Mouse (Mus musculus) lung, postnatal 0 days (tissue): ENCODE data around the gene Vamp4.

ENCODE experiments used
- CTCF ChIP-seq: IDR thresholded peaks from 2 replicates; pipeline ENCODE4 v1.5.1; 2016; ENCODE audit warnings: antibody characterized with exemption, mild to moderate bottlenecking
- EP300 ChIP-seq: IDR thresholded peaks from 2 replicates; pipeline ENCODE4 v1.6.1; 2016; ENCODE audit warnings: antibody characterized with exemption, mild to moderate bottlenecking, control low read depth

GRCm38 (mm10) chr1:162570260-162570748 lies at the start of gene Vamp4:
- TF ChIP-seq CTCF (peak; percentile 80), EP300 (no peak)
